Mouse (Mus musculus): ENCODE data around the gene Tas2r136. TPM values are rescaled to one million over a fixed set of nuclear protein-coding genes. Genes with fewer than 3 reads are reported as not detected.

Tas2r136 gene
- not detected in 2 replicates for polyA plus RNA-seq (2015; fragmentation: Nextera tagmentation; extraction: Ambion mirVana)

GRCm38 (mm10) chr6:132778062-132778461 is at the start of gene Tas2r136:
Gene Tas2r136, minus strand, starts transcription at chr6:132778162.

GRCm38 (mm10) chr6:132802518-132802917 is 24.6 kb upstream of the Tas2r136 start, which contains the start of gene Tas2r117:
Gene Tas2r117, plus strand, starts transcription at chr6:132802818.

GRCm38 (mm10) chr6:132761831-132762230 is 16.1 kb downstream of the Tas2r136 start, which contains the start of gene Tas2r102:
Gene Tas2r102, plus strand, starts transcription at chr6:132762131.

GRCm38 (mm10) chr6:132754430-132754829 is 23.5 kb downstream of the Tas2r136 start, which contains the start of gene Tas2r124:
Gene Tas2r124, plus strand, starts transcription at chr6:132754730.

GRCm38 (mm10) chr6:132737935-132738334 is 40.0 kb downstream of the Tas2r136 start, which contains the start of gene Tas2r115:
Gene Tas2r115, minus strand, starts transcription at chr6:132738035.

Other genes with a start within 250 kb of the Tas2r136 start
- not detected in 2 replicates for gene Prh1, start 208.4 kb downstream of the Tas2r136 start, polyA plus RNA-seq (2015; fragmentation: Nextera tagmentation; extraction: Ambion mirVana)
- not detected in 2 replicates for gene Prp2, start 182.2 kb downstream of the Tas2r136 start, polyA plus RNA-seq (2015; fragmentation: Nextera tagmentation; extraction: Ambion mirVana)
- gene A630073D07Rik, start 126.6 kb downstream of the Tas2r136 start, polyA plus RNA-seq (2015; fragmentation: Nextera tagmentation; extraction: Ambion mirVana), result not detected in 2 replicates
- gene Tas2r120, start 121.2 kb downstream of the Tas2r136 start, polyA plus RNA-seq (2015; fragmentation: Nextera tagmentation; extraction: Ambion mirVana), result not detected in 2 replicates
- not detected in 2 replicates for gene Tas2r121, start 77.2 kb downstream of the Tas2r136 start, polyA plus RNA-seq (2015; fragmentation: Nextera tagmentation; extraction: Ambion mirVana)
- gene Tas2r122, start 66.2 kb downstream of the Tas2r136 start, polyA plus RNA-seq (2015; fragmentation: Nextera tagmentation; extraction: Ambion mirVana), result not detected in 2 replicates
- not detected in 2 replicates for gene Tas2r115, start 40.1 kb downstream of the Tas2r136 start, polyA plus RNA-seq (2015; fragmentation: Nextera tagmentation; extraction: Ambion mirVana)
- not detected in 2 replicates for gene Tas2r124, start 23.4 kb downstream of the Tas2r136 start, polyA plus RNA-seq (2015; fragmentation: Nextera tagmentation; extraction: Ambion mirVana)
- not detected in 2 replicates for gene Tas2r102, start 16.0 kb downstream of the Tas2r136 start, polyA plus RNA-seq (2015; fragmentation: Nextera tagmentation; extraction: Ambion mirVana)
- gene Tas2r117, start 24.7 kb upstream of the Tas2r136 start, polyA plus RNA-seq (2015; fragmentation: Nextera tagmentation; extraction: Ambion mirVana), result not detected in 2 replicates
- gene Tas2r123, start 69.0 kb upstream of the Tas2r136 start, polyA plus RNA-seq (2015; fragmentation: Nextera tagmentation; extraction: Ambion mirVana), result not detected in 2 replicates
- not detected in 2 replicates for gene Tas2r116, start 77.3 kb upstream of the Tas2r136 start, polyA plus RNA-seq (2015; fragmentation: Nextera tagmentation; extraction: Ambion mirVana)
- not detected in 2 replicates for gene Tas2r110, start 89.8 kb upstream of the Tas2r136 start, polyA plus RNA-seq (2015; fragmentation: Nextera tagmentation; extraction: Ambion mirVana)
- gene Tas2r113, start 114.8 kb upstream of the Tas2r136 start, polyA plus RNA-seq (2015; fragmentation: Nextera tagmentation; extraction: Ambion mirVana), result not detected in 2 replicates
- gene Tas2r125, start 131.5 kb upstream of the Tas2r136 start, polyA plus RNA-seq (2015; fragmentation: Nextera tagmentation; extraction: Ambion mirVana), result not detected in 2 replicates
- gene Tas2r129, start 172.9 kb upstream of the Tas2r136 start, polyA plus RNA-seq (2015; fragmentation: Nextera tagmentation; extraction: Ambion mirVana), result not detected in 2 replicates
- not detected in 2 replicates for gene Tas2r131, start 179.8 kb upstream of the Tas2r136 start, polyA plus RNA-seq (2015; fragmentation: Nextera tagmentation; extraction: Ambion mirVana)
- not detected in 2 replicates for gene Tas2r109, start 202.8 kb upstream of the Tas2r136 start, polyA plus RNA-seq (2015; fragmentation: Nextera tagmentation; extraction: Ambion mirVana)